Mouse (Mus musculus) ES-CJ7 (cell line): Measurements from ENCODE around the gene Amacr.
"Not testable (repeated sequence)": the region's sequence is repeated elsewhere in the genome, so short reads cannot be mapped to it uniquely, and the experiment has no call there.

Experiments
- DNase-seq: peaks from one replicate; pipeline ENCODE4 v3.0.0; 2011; ENCODE audit warnings: low read depth, low spot score

Gene Amacr

DNA sequence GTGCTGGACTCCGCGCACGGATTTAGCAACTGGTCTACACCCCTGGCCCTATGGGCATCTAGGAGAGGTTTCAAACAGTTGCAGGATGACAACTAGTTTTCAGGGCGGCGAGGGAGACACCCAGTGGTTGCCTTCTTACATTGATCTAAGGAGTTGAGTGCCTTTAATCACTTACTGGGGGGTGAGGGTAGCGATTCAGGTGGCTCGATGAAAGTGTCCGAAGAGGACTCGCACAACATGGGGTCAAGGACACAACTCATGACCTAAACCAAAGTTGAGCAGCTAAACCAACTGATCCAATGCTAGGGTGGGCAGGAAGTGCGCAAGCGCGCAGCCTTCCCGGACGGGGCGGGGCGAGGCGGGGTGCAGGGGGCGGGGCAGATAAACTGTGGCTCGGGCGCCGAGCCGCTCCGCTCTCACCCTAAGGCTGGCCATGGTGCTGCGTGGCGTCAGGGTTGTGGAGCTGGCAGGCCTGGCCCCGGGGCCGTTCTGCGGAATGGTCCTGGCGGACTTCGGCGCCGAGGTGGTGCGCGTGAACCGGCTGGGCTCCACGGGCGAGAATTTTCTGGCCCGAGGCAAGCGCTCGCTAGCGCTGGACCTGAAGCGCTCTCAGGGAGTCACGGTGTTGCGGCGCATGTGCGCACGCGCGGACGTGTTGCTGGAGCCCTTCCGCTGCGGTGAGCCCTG, at the start of gene Amacr:
TSS of gene Amacr (plus strand) at position 380 of the 687 bp plus-strand sequence.
- peak; percentile 97 for DNase-seq

DNA sequence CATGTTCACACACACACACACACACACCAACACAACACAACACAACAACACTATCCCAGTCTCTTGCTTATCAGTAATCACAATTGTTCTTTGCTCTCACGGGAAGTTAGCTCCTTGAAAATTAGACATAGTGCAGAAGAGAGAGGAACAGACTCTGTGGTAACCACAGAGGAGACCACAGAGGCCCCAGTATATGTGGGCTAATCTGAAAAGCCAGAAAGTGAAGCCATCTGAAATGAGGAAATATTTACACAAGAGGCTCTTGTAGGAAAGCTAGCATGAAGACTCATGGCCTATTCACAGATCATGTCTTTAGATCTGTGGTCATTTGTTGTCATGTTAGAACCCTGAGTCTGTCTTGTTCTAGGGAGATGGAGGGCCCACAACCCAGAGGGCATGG, 47.6 kb upstream of the Amacr start:
- DNase-seq = no peak

DNA sequence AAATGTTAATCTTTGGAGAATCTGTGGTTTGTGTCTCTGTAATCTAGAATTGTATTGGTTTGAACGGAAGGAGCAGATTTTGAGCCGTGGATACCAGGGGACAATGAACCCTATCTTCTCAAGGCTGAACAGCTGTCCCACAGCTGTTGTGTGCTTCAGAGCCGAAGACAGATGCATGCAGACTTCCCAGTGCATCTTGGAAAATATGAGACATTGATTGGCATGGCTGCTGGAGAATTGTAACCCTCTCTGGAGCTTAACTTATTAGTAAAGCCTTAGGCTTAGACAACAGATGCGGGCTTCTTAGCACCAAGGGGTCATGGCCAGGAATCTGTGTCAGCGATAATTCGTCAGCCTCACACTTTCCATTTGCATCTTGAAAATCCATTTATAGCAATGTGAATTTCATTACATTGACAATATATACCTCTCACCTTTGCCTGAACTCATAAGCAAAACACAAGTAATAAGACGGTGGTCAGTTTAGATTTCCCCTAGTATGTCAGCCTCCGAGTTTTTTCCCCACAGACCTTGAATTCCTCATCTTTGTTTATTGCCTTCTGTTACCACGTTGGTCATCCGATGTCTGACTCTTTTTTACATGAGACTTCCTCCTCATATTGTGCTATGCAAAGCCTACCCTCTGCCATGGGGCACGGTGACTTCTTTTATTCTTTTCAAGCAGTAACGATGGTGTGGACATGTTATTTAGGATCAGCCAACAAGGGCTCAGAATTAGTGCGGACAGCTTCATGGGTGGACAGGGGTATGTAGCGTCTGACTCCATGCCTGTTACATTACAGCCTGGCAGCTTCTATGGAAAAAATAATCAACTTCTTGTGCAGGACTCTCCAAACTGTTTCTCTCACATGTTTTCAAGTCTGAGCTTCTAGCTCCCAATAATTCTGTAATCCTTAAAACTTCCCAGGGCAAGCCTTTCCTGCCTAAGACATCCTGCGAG, 41.1 kb upstream of the Amacr start:
- no peak for DNase-seq

DNA sequence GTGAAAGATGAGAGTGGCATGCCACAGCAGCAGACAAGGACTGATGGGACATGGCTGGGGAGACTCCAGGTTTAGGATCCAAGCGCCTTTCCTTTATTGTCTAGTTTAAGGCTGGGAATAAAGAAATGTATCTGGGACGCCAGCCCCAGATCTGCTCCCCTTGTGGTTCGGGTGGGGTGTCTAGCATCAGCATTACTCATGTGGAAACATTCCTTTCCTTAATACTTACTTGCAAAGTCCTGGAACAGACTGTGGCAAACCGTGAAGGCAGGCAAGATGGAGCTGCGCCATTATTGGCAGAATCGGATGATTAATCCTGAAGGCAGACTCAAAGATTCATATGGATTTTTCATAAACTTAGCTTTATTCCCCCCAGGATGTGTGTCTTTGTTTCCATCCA, 39.7 kb upstream of the Amacr start:
- DNase-seq = no peak

DNA sequence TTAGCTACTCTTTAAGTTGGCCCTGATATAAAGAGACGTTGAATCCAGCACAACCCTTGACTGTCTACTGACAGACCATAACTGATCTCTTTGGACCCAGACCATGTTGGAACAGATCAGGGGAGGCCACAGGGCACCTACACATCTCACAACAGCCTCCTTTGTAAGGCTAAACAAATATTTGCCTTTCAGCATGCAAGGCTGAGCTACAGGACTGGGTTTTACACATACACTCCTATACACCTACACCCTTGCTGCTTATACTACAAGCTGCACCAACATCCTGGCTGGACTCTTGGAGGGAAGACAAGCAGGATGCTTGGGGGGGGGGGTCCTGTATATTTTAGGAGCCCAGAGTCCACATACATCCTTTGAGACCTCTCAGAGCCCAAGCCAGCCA, 33.7 kb upstream of the Amacr start:
- DNase-seq = no peak

DNA sequence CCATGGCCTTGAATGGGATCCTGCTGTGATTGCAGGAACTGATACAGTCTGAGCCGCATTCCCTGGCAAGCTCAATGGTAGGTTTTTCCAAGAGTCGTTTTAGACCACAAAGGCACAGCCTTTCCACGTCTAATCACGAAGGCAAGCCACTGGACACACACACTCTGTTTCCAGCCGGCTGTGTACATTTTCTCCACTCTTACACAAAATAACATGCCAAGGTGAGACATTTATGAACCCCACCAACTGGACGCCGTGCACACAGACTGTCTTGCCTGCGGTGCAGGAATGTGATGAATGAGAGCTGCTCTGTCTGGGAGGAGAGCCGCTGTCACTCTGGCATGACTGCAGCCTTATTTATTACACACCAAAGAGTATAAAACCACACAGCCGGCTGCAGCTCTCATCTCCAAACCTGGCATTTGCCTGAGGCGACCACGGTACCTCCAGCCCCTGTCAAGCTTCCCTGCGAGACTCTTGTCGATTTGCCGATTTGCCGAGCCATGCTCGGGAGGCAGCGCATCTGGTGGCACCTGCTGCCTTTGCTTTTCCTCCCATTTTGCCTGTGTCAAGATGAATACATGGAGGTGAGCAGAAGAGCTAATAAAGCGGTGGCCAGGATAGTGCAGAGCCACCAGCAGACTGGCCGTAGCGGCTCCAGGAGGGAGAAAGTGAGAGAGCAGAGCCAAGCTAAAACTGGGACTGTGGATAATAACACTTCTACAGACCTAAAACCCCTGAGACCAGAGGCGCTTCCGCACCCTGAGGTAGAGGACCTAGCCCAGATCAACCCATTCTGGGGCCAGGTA, 29.4 kb upstream of the Amacr start, which contains the start of gene C1qtnf3:
TSS of gene C1qtnf3 (plus strand) at position 382 of the 809 bp plus-strand sequence.
- DNase-seq = peak; percentile 21

DNA sequence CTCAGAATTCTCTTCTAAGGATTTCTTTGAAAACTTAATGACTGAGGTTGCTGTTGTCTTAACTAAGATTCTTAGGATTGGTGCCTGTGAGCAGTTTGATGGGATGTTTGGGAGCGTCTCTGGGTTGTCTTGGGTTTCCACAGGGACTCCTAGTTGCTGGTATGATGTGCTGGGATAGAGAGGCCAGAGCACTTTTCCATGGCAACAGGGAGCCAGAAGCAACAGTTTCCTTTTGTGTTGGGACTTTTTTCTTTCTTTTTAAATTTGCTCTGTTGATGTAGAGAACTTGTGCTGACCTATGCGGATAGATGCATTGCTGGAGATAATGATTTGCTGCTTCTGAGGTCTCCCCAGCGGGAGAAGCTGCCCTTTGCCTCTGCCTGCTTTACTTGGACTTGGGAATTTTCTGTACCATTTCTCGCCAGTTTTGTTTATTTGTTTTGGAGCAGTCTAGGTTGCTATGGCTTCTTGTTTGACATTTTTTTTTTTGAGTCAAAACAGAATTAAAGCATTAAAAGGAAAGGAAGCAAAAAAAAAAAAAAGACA, 28.7 kb upstream of the Amacr start:
- DNase-seq = no peak

DNA sequence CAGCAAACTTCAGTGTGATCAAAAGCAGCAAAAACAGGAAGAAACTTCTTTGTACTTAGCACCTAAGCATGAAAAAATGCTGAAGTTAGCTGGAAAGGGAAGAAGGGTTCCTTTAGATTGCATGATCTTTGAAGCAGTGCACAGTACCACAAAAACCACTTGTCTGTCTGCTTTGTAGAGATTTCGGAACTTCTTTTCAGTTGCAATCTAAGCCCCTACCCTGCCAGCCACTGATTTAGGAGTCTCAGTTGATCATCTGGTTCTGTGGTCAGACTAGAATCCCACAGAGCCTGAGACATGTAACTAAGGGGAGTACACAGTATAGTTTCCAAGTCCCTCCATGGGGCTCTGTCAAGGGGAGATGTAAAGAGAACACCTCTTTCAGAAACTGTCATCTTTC, 28.1 kb upstream of the Amacr start:
- no peak for DNase-seq

DNA sequence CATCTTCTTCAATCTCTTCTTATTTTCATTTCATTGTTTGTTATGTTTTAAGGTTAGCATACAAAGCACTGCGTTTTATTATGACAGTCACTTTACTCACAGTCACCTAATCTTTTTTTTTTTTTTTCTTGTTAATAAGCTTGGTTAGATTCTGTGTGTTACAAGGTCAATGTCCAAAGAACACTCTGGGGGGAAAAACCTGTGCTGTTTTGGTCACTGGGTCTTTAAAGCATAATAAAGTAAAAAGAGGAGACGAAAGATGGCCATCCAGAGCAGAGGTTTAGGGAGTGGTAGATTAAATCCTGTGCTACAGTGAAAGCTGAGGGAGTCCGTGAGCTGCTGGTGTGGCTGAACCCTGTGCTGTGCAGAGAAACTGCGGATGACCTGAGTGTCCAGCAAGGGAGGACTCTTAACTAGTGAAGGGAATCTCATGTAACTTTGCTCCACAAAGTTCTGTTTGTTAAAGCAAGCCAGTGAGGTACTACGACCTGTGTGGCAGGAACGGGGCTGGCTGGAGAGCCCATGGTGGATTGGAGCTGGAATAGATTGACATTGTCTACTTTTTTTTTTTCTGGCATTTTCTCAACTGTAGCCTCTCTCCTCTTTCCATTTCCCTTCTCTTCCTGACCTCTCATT, 27.1 kb upstream of the Amacr start:
- DNase-seq = no peak

DNA sequence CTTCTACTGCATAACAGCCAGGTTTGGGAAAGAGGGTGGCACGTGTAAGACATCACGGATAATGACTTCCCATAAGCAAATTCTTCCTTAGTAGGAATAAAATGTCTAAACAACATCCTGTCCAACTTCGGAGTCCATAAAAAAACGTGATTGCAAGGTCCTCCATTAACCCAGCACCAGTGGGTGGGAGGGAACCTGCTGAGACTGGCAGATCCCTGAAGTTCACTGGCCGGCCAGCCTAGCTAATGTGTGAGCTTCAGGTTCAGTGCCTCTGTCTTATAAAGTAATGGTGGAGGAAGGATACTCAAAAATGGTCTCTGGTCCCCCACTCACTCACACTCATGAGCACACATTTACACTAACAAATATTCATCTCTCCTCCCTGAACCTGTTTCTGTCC, 26.4 kb upstream of the Amacr start:
- DNase-seq = no peak

DNA sequence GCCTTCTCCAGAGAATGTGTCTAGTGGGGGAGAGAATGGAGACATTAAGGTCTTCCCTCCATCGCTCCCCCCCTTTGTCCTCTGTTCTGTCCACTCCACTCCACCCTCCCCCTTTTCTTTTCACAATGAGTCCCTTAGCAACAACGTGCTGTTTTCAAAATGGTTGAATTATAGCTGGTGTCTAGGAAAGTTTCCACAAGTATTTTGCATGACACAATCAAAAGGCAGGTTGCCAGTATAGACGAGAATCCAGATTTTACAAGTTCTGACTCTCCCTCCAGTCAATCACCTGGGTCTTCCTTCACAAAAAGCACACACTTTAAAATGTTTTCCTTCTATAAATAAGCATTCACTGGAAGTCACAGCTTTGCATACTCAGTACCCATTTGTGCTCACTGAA, 24.9 kb upstream of the Amacr start:
- DNase-seq = no peak

DNA sequence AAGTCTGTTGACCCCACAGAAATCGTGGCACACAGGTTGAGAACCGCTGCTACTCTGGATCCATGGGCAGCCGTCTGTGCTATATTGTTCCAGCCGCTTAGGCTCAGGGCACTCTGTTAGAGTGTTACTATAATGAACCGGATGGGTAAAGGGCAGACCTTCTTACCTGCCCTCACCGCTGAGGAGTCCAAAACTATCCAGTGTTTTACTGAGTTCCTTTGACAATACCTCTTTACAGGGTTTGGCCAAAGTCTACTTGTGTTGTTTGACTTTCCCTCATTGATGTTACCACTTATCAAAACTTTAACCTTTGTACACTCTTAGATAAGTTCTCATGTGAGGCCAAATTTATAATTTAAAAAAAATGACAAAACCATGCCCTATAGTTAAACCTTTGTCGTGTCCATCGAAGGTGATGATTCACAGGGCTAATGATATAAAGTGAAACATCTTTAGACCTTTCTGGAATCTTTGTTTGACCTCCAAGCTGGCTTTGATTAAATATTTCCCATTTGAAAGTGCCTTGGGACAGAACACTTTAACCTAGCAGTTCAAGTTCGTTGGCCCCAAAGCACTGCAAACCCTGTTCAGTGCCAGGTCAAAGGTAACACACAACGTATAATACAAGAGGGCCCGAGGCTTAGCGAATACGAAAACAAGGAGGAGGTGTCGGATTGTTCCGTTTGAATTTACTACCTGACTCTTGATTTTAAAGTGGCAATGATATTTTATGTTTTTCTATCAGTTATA, 22.1 kb upstream of the Amacr start:
- DNase-seq = no peak

DNA sequence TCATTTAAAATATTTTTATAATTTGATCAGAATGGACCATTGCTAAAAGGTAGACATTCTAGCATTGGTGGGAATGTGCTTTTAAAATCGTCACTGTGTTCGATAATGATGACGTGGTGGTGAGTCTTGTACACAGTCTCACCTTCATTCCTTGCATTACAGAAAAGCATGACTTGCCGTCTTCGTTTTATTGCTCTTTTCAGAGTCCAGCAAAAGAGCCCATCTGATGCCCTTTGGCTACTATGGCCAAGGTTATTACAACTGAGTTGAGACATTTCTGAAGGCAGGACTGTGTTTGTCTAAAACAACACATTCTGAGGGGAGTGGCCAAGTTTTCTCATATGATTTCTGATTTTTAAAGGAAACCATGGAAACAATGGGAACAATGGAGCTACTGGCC, 21.3 kb upstream of the Amacr start:
- DNase-seq = no peak

DNA sequence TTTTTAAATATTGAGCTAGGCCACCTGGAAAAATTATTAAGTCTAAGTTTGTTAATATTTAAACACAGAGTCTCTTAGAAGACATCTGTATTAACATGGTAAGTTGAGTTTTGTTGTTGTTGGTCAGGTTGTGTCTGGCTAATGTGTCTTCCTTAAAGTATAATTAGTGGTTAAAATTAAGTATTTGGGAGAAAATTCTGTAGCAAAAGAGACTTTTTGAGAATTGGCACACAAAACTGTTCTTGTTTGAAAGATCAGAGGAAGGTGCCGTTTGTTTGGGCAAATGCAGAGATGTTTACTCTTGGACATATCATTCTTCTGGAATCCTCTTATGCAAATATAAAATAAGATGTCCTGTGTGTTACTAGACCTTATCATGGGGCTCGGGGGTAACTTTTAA, 19.0 kb upstream of the Amacr start:
- DNase-seq = no peak

DNA sequence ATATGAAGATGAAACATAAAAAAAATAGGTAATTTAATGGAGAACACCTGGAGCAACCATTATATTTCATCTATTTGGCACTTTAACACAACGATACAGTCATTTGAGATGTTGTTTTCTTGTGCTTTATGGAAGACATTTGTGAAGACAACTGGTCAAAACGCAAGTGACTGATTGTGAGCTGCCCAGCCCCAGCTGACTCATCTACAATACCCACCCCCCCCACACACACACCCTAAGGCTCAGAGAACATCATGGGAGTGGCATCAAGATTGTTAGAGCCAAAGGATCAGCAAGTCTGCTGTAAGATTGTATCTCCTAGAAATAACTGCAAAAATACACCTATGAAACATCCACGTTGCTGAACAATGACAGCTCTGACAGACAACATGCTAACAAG, 12.1 kb upstream of the Amacr start:
- no peak for DNase-seq

DNA sequence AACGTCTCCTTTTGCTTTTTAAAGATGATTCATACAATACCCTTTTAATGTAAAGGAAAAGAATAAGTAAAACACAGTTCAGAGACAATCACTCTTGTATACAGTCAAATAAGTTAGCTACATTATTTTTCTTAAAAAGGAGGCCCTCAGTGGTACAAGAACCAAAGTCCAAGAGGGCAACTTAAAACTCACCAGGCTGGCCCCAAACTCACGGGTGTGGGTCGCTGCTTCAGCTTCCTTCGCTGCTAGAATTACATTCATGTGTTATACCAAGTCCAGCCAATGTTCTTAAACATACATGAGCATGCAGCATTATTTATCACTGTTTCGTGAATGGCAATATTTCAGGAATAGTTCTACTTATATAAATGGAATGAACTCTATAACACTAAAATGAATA, 10.8 kb upstream of the Amacr start:
- no peak for DNase-seq

DNA sequence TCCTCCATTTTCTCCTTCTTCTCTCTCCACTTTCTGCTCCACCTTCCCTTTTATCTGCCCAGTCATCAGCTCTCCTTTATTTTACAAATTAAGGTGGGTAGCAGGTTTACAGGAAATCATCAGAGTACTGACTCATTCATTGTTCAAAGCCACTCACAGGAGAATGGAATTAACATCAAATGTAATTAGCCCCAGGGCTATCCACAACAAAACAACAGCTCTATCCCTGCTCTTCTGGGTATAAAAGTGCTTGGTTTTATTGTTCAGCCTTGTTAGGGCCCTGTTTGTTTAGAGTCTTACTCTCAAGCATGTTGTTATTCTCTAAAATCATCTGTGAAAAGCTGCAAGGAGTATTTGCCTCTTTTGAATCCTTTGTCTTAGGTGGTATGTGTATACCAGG, 4.4 kb upstream of the Amacr start:
- DNase-seq = peak; percentile 80

DNA sequence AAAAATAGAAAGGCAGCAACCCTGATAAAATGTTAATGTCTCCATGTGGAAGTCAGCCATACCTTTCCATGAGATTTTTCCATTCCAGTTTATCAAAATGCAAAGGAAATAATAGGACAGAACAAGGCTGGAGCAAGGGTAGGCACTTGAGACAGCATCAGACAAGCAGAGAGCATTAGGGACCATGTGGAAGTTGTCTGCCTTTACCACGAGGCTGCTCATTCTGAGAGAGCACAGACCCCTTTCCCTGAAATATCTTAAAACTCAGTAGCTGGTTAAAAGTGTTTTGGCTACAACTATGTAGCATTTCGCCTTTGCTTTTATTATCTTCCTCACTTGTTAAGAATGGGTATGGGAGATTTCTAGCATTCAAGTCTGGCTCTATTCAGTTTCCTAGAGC, 844 bp upstream of the Amacr start:
- no peak for DNase-seq

DNA sequence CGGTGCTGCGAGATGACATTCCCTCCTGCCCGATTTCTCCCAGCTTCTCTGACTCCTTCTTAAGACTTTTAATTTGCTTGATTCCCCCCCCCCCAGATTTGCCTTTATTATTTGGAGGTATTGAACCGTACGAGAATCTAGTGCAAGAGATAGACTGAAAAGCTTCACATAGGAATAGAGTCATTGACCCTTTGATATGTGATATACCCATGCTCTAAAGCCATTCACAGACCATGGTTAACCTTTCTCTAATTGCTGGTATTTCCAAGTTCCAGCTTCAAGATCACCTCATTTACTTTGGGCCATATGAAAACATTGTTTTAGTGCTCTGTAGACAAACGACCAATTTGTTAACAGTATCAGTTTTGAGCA, 494 bp downstream of the Amacr start:
- no peak for DNase-seq

DNA sequence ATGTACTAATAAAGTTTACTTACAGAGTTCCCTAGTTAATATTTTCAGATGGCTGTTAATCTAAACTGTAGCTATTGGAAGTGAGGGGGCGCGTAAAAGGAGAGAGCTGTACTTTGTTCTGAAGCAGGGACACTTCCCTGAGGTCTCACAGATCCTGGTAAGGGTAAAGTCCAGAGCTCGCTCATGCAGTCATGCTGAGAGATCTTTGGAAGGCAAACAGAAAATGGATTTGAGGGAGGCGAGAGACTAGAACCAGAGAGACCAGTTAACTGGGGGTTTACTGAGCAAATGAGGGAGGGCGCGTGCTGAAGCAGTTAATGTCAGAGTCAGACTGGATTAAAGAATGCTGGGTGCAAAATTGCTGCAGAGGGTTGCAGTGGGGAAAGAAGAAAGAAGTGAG, 4.2 kb downstream of the Amacr start:
- no peak for DNase-seq

DNA sequence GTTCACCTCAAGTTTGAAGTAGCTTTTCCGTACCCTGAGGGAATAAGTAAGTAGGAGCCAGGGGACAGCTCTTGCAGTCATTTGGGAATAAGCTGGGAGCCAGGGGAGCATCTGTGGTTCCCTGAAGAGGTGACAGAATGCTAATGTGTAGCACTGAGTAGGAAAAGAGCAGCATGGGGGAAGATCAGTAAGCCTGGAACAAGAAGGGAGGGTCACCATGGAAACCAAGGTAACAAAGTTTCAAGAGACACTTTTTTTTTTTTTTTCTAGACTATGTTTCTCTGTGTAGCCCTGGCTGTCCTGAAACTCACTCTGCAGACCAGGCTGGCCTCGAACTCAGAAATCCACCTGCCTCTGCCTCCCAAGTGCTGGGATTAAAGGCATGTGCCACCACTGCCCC, 4.9 kb downstream of the Amacr start:
- not testable (repeated sequence) for DNase-seq
